Mouse (Mus musculus) urinary bladder, adult 18-20 months (tissue): ENCODE data around the gene Acadsb.

ENCODE experiments used
- DNase-seq, 2 experiments: peaks; one replicate each; pipeline ENCODE4 v3.0.0; 2022; ENCODE audit warnings: low spot score in 2 of 2, mixed read lengths in 2 of 2

Acadsb gene

DNA sequence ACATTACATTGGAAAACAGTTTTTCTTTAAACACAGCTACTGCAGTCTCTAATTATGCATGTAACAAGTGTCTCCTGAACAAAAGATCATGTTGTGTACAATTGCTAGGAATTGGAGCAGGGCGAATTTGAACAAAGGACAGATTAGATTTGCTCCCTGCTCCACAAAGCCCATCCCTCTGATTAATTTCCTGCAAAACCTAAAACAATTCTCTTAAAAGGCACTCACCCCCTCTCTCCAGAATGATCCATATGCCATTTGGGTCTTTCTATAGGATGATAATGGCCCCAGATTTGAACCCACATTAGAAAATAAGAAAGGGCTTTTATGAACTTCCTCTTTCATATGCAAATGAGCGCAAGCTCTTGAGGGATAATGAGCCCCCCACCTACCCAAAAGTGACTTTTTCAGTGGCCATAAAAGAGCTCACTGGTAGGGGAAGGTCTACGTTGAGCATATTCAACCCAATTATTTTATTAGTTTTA, 54.8 kb downstream of the Acadsb start:
- DNase-seq, result no peak

DNA sequence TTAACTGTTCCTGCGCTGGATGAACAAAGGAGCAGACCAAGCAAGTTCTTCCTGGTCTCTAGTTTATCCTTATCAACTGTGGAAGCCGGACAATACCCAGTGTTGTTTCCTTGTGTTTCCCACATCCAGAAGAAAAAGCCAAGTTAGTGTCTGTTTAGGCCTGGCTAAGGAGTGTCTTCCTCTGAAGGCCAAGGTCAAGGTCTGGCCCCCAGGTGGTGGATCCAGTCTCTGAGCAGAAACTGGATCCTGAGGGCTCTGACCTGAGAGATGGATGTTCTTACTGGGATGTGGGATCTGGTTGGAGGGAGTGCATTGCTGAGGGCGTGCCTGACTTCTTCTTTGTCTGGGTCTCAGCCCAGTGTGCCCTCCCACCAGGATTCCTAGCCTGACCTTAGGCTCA, 55.3 kb downstream of the Acadsb start:
- no peak for DNase-seq

DNA sequence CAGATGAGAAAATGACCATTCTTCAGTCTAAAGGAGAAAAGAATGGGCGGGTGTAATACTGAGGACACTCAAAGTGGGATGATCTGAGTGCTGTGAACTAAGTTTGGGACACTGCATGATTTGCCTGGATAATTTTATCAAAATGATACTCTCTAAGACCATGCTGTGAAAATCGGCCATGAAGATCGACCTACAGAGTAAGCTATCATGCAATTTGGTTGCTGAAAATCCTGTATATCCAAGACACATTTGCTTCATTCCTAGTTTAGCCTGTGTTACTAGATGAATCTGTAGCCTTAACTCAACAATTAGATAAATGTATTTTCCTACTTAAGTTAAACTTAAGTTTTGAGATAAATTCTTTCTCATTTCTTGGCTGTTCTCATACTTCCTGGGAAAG, 56.9 kb downstream of the Acadsb start:
- DNase-seq, result no peak

DNA sequence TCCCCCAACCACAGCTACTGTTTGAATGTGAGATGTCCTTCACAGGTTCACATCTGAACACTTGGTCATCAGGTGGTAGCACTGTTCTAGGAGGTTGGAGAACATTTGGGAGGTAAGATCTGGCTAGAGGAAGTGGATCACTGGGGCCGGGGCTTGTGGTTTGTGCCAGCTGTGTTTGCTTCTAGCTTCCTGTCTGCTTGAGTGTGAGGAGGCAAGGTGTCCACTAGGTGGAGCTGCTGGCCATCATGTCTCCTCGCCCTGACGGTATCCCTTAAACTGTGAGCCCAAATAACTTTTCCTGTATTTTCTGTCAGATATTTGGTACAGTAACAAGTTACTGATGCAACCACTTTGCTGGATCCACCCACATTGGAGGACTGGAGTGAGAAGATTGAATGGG, 59.1 kb downstream of the Acadsb start:
- no peak for DNase-seq

DNA sequence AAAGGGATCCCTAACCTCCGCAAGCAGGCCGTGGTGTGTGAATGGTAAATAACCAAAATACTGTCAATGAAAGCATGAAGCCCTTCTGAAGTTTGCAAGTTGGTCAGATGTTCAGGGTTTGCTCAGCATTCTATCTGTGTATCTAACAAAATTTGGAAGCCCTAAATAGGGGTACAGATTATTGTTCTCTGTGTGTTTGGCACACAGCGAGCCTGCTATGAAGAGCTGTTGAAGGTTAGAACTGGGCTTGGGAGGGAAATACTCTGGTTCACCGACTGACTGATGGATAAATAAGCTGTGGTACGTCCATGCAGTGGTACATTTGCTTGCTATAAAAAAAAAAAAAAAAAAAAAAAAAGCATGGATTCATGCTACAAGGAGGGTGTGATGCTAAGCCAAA, 61.1 kb downstream of the Acadsb start:
- no peak for DNase-seq

DNA sequence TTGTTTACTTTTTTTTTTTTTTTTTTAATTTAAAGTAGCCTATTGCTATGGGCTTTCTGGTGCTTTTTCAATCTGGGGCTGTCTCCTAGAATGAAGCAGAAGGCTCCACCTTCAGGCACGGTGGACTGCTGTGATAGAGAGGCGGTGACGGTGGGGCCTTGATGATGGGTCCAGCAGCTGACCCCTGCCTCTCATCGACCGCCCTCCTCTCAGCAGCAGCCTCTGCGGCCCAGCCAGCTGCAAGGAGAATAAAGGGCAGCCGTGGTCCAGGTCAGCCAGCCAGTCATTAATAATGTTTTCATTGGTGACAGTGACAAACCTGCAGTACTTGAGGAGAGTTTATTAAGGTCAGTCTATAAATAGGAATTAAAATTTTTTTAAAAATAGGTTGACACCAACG, 66.7 kb downstream of the Acadsb start:
- DNase-seq, result no peak

DNA sequence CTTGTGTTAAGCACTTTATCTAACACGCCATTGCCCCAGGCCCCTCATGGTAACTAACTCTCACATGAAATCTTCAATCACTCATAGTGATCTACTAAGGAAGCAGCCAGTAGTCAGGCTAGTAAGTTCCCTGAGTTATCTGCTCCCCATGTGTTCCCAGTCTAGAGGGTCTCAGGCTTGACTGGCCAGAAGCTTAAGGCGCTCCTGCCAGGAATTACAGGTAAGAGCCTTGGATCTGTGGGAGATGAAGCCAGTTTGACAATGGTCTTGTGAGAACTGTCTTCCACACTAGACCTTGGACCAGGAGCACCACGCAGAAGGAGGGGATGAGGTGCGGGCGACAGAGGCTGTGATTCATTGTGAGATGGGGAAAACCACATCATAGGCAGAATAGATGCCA, 68.0 kb downstream of the Acadsb start:
- no peak for DNase-seq
